Mouse (Mus musculus) midbrain, embryonic 12.5 days (tissue): ENCODE results near the gene Cd40lg. TPM values are rescaled to one million over a fixed set of nuclear protein-coding genes. Genes with fewer than 3 reads are reported as not detected.

ENCODE experiments used
- ATAC-seq: fragments of 200-750 bp; cut with Nextera tagmentation; 2 replicates; pipeline ENCODE4 v1.8.0; 2017; ENCODE audit warnings: low read depth, moderate TSS enrichment, moderate library complexity; ENCODE audit not compliant: low FRiP score
- H3K27ac ChIP-seq: fragments of 300-500 bp; sonication (generic); replicated peaks from 2 replicates; pipeline ENCODE4 v1.5.1; 2016; ENCODE audit warnings: mild to moderate bottlenecking
- H3K27me3 ChIP-seq: fragments of 300-500 bp; sonication (generic); 2 replicates; pipeline ENCODE4 v1.6.1; 2016; ENCODE audit warnings: mild to moderate bottlenecking
- H3K36me3 ChIP-seq: fragments of 300-500 bp; sonication (generic); 2 replicates; pipeline ENCODE4 v1.6.1; 2016
- H3K4me1 ChIP-seq: fragments of 300-500 bp; sonication (generic); 2 replicates; pipeline ENCODE4 v1.6.1; 2016
- H3K4me2 ChIP-seq: fragments of 300-500 bp; sonication (generic); replicated peaks from 2 replicates; pipeline ENCODE4 v1.6.1; 2016; ENCODE audit warnings: mild to moderate bottlenecking, moderate library complexity
- H3K4me3 ChIP-seq: fragments of 300-500 bp; sonication (generic); 2 replicates; pipeline ENCODE4 v1.5.1; 2016; ENCODE audit warnings: mild to moderate bottlenecking
- H3K9ac ChIP-seq: fragments of 300-500 bp; sonication (generic); replicated peaks from 2 replicates; pipeline ENCODE4 v1.6.1; 2016; ENCODE audit warnings: mild to moderate bottlenecking, moderate library complexity
- H3K9me3 ChIP-seq: fragments of 300-500 bp; sonication (generic); 2 replicates; pipeline ENCODE4 v1.6.1; 2016; ENCODE audit warnings: mild to moderate bottlenecking
- WGBS: fragments of 180-500 bp; shearing (Covaris S2); methylation state at CpG from one replicate; pipeline ENCODE4 v1.1.7; 2016; 5-methylcytosine and 5-hydroxymethylcytosine counted together
- polyA plus RNA-seq: library from polyadenylated mRNA; unstranded; fragments of >200 nt; fragmentation: Nextera tagmentation; extraction: Ambion mirVana; gene quantifications from 2 replicates; pipeline ENCODE4 v1.2.1, GENCODE M21; 2016

Cd40lg gene
- not detected in 2 replicates for polyA plus RNA-seq

GRCm38 (mm10) chrX:57211876-57212275 lies at the start of gene Cd40lg:
Gene Cd40lg (plus strand): TSS chrX:57212143.
- 90% methylated on average over 9 of the region's 9 CpGs for WGBS
- Histone ChIP-seq H3K9ac (no peak within 1 kb of the TSS), H3K36me3 (no peaks in the 10 kb centered on the region), H3K27ac (no peak within 1 kb of the TSS), H3K4me1 (no peaks in the 10 kb centered on the region), H3K27me3 (no peaks in the 10 kb centered on the region), H3K4me2 (no peak within 1 kb of the TSS), H3K9me3 (no peaks in the 10 kb centered on the region), H3K4me3 (no peak within 1 kb of the TSS)
- no peak for ATAC-seq

- H3K4me3 ChIP-seq: no peak overlapping the region
- no peaks in the 10 kb centered on the region for H3K9me3 ChIP-seq
- H3K36me3 ChIP-seq: no peaks in the 10 kb centered on the region
- H3K27ac ChIP-seq: no peak overlapping the region
- no peak overlapping the region for H3K4me2 ChIP-seq
- H3K9ac ChIP-seq: no peak overlapping the region
- H3K4me1 ChIP-seq: no peaks in the 10 kb centered on the region
- H3K27me3 ChIP-seq: no peaks in the 10 kb centered on the region
- ATAC-seq: no peak
- 85% methylated on average over 1 of the region's 1 CpGs for WGBS
These were observed 45.4 kb upstream of the Cd40lg start for GRCm38 (mm10) chrX:57166549-57166948.

- Histone ChIP-seq H3K9me3 (no peaks in the 10 kb centered on the region), H3K4me3 (no peak overlapping the region), H3K4me1 (no peaks in the 10 kb centered on the region), H3K27me3 (no peaks in the 10 kb centered on the region), H3K9ac (no peak overlapping the region), H3K4me2 (no peak overlapping the region), H3K36me3 (no peaks in the 10 kb centered on the region), H3K27ac (no peak overlapping the region)
- ATAC-seq: no peak
These were observed 40.7 kb upstream of the Cd40lg start for GRCm38 (mm10) chrX:57171269-57171668.

GRCm38 (mm10) chrX:57177225-57177779 lies 34.6 kb upstream of the Cd40lg start:
- ATAC-seq: no peak
- H3K27ac ChIP-seq: no peak overlapping the region
- 94% methylated on average over 13 of the region's 13 CpGs for WGBS
- no peak overlapping the region for H3K9ac ChIP-seq
- no peaks in the 10 kb centered on the region for H3K36me3 ChIP-seq
- no peaks in the 10 kb centered on the region for H3K4me1 ChIP-seq
- H3K9me3 ChIP-seq: no peaks in the 10 kb centered on the region
- no peaks in the 10 kb centered on the region for H3K27me3 ChIP-seq
- no peak overlapping the region for H3K4me3 ChIP-seq
- no peak overlapping the region for H3K4me2 ChIP-seq

- H3K4me1 ChIP-seq: no peaks in the 10 kb centered on the region
- no peaks in the 10 kb centered on the region for H3K9me3 ChIP-seq
- no peaks in the 10 kb centered on the region for H3K27me3 ChIP-seq
- no peak overlapping the region for H3K4me3 ChIP-seq
- H3K27ac ChIP-seq: no peak overlapping the region
- WGBS: 94% methylated on average over 2 of the region's 2 CpGs
- H3K4me2 ChIP-seq: no peak overlapping the region
- no peaks in the 10 kb centered on the region for H3K36me3 ChIP-seq
- ATAC-seq: no peak
- H3K9ac ChIP-seq: no peak overlapping the region
These were observed 29.5 kb upstream of the Cd40lg start for GRCm38 (mm10) chrX:57182470-57182869.

- Histone ChIP-seq H3K36me3 (no peaks in the 10 kb centered on the region), H3K4me2 (no peak overlapping the region), H3K27me3 (no peaks in the 10 kb centered on the region), H3K4me1 (no peaks in the 10 kb centered on the region), H3K9me3 (no peaks in the 10 kb centered on the region), H3K27ac (no peak overlapping the region), H3K9ac (no peak overlapping the region), H3K4me3 (no peak overlapping the region)
- WGBS: 91% methylated on average over 3 of the region's 3 CpGs
- ATAC-seq: no peak
These were observed 28.6 kb upstream of the Cd40lg start for GRCm38 (mm10) chrX:57183359-57183758.

GRCm38 (mm10) chrX:57187301-57187700 lies 24.6 kb upstream of the Cd40lg start:
- H3K27me3 ChIP-seq: no peaks in the 10 kb centered on the region
- H3K27ac ChIP-seq: no peak overlapping the region
- no peaks in the 10 kb centered on the region for H3K9me3 ChIP-seq
- H3K36me3 ChIP-seq: no peaks in the 10 kb centered on the region
- no peak overlapping the region for H3K9ac ChIP-seq
- H3K4me2 ChIP-seq: no peak overlapping the region
- WGBS: 89% methylated on average over 8 of the region's 8 CpGs
- H3K4me1 ChIP-seq: no peaks in the 10 kb centered on the region
- ATAC-seq: no peak
- H3K4me3 ChIP-seq: no peak overlapping the region

- WGBS: 81% methylated on average over 5 of the region's 5 CpGs
- Histone ChIP-seq H3K27me3 (no peaks in the 10 kb centered on the region), H3K4me1 (no peaks in the 10 kb centered on the region), H3K27ac (no peak overlapping the region), H3K4me3 (no peak overlapping the region), H3K9ac (no peak overlapping the region), H3K4me2 (no peak overlapping the region), H3K9me3 (no peaks in the 10 kb centered on the region), H3K36me3 (no peaks in the 10 kb centered on the region)
- ATAC-seq: no peak
These were observed 22.6 kb upstream of the Cd40lg start for GRCm38 (mm10) chrX:57189335-57189734.

- Histone ChIP-seq H3K4me2 (no peak overlapping the region), H3K4me1 (no peaks in the 10 kb centered on the region), H3K36me3 (no peaks in the 10 kb centered on the region), H3K9ac (no peak overlapping the region), H3K27me3 (no peaks in the 10 kb centered on the region), H3K9me3 (no peaks in the 10 kb centered on the region), H3K4me3 (no peak overlapping the region), H3K27ac (no peak overlapping the region)
- WGBS: 87% methylated on average over 9 of the region's 9 CpGs
- no peak for ATAC-seq
These were observed 15.6 kb upstream of the Cd40lg start for GRCm38 (mm10) chrX:57196319-57196718.

- Histone ChIP-seq H3K9ac (no peak overlapping the region), H3K4me1 (no peaks in the 10 kb centered on the region), H3K36me3 (no peaks in the 10 kb centered on the region), H3K27me3 (no peaks in the 10 kb centered on the region), H3K9me3 (no peaks in the 10 kb centered on the region), H3K4me2 (no peak overlapping the region), H3K27ac (no peak overlapping the region), H3K4me3 (no peak overlapping the region)
- ATAC-seq: no peak
- 56% methylated on average over 2 of the region's 2 CpGs for WGBS
These were observed 13.9 kb upstream of the Cd40lg start for GRCm38 (mm10) chrX:57198036-57198435.

- no peaks in the 10 kb centered on the region for H3K4me1 ChIP-seq
- no peak overlapping the region for H3K4me2 ChIP-seq
- no peaks in the 10 kb centered on the region for H3K9me3 ChIP-seq
- no peak overlapping the region for H3K9ac ChIP-seq
- no peak for ATAC-seq
- no peak overlapping the region for H3K4me3 ChIP-seq
- H3K27me3 ChIP-seq: no peaks in the 10 kb centered on the region
- no peaks in the 10 kb centered on the region for H3K36me3 ChIP-seq
- 67% methylated on average over 2 of the region's 2 CpGs for WGBS
- H3K27ac ChIP-seq: no peak overlapping the region
These were observed 11.5 kb upstream of the Cd40lg start for GRCm38 (mm10) chrX:57200397-57200796.

- H3K27me3 ChIP-seq: no peaks in the 10 kb centered on the region
- H3K4me1 ChIP-seq: no peaks in the 10 kb centered on the region
- WGBS: 78% methylated on average over 1 of the region's 1 CpGs
- no peaks in the 10 kb centered on the region for H3K9me3 ChIP-seq
- no peak overlapping the region for H3K4me3 ChIP-seq
- no peak for ATAC-seq
- no peaks in the 10 kb centered on the region for H3K36me3 ChIP-seq
- H3K27ac ChIP-seq: no peak overlapping the region
- H3K4me2 ChIP-seq: no peak overlapping the region
- H3K9ac ChIP-seq: no peak overlapping the region
These were observed 1.4 kb upstream of the Cd40lg start for GRCm38 (mm10) chrX:57210591-57210990.

- Histone ChIP-seq H3K27me3 (no peaks in the 10 kb centered on the region), H3K4me1 (no peaks in the 10 kb centered on the region), H3K9me3 (no peaks in the 10 kb centered on the region), H3K4me3 (no peak overlapping the region), H3K4me2 (no peak overlapping the region), H3K36me3 (no peaks in the 10 kb centered on the region), H3K27ac (no peak overlapping the region), H3K9ac (no peak overlapping the region)
- 81% methylated on average over 3 of the region's 3 CpGs for WGBS
- no peak for ATAC-seq
These were observed 919 bp downstream of the Cd40lg start for GRCm38 (mm10) chrX:57212862-57213261.
